Mouse (Mus musculus): ENCODE data around the gene Amigo2. TPM values are rescaled to one million over a fixed set of nuclear protein-coding genes. Genes with fewer than 3 reads are reported as not detected.

The Amigo2 gene
- 2.5 and 3.8 TPM in 2 replicates for polyA plus RNA-seq (2012; rRNA removed)

GRCm38 (mm10) chr15:97246911-97247790, at the start of gene Amigo2, which contains the start of gene Pced1b:
Gene Amigo2, minus strand, starts transcription at chr15:97247287.
Gene Pced1b, plus strand, starts transcription at chr15:97247107.

Other genes starting within 250 kb of the Amigo2 start
- gene Slc38a4, start 191.3 kb downstream of the Amigo2 start, polyA plus RNA-seq (2012; rRNA removed): 4.6 and 16.4 TPM in 2 replicates
- 7.4 and 8.3 TPM in 2 replicates for gene Pced1b, start 180 bp downstream of the Amigo2 start, polyA plus RNA-seq (2012; rRNA removed)